Mouse (Mus musculus) kidney, embryonic 15.5 days (tissue): ENCODE measurements around the gene Olfr56. TPM values are rescaled to one million over a fixed set of nuclear protein-coding genes. Genes with fewer than 3 reads are reported as not detected.
"Not testable (repeated sequence)": the region's sequence is repeated elsewhere in the genome, so short reads cannot be mapped to it uniquely, and the experiment has no call there.

Experiments used
- ATAC-seq: fragments of 200-750 bp; cut with Nextera tagmentation; replicated peaks from 2 replicates; pipeline ENCODE4 v1.8.0; 2017; ENCODE audit warnings: moderate TSS enrichment; ENCODE audit not compliant: low FRiP score
- H3K27ac ChIP-seq: fragments of 300-500 bp; sonication (generic); 2 replicates; pipeline ENCODE4 v1.5.1; 2015; ENCODE audit warnings: mild to moderate bottlenecking, inconsistent platforms
- H3K27me3 ChIP-seq: fragments of 300-500 bp; sonication (generic); 2 replicates; pipeline ENCODE4 v1.6.1; 2015; ENCODE audit warnings: inconsistent platforms
- H3K36me3 ChIP-seq: fragments of 300-500 bp; sonication (generic); 2 replicates; pipeline ENCODE4 v1.6.1; 2015; ENCODE audit warnings: inconsistent platforms
- H3K4me1 ChIP-seq: fragments of 300-500 bp; sonication (generic); 2 replicates; pipeline ENCODE4 v1.6.1; 2015; ENCODE audit warnings: inconsistent platforms
- H3K4me2 ChIP-seq: fragments of 300-500 bp; sonication (generic); 2 replicates; pipeline ENCODE4 v1.6.1; 2015; ENCODE audit warnings: moderate library complexity, mild to moderate bottlenecking, inconsistent platforms
- H3K4me3 ChIP-seq: fragments of 300-500 bp; sonication (generic); replicated peaks from 2 replicates; pipeline ENCODE4 v1.5.1; 2015; ENCODE audit warnings: mild to moderate bottlenecking, inconsistent platforms
- H3K9ac ChIP-seq: fragments of 300-500 bp; sonication (generic); 2 replicates; pipeline ENCODE4 v1.6.1; 2015; ENCODE audit warnings: mild to moderate bottlenecking, inconsistent platforms
- H3K9me3 ChIP-seq: fragments of 300-500 bp; sonication (generic); replicated peaks from 2 replicates; pipeline ENCODE4 v1.6.1; 2016; ENCODE audit warnings: inconsistent platforms
- WGBS: fragments of 180-500 bp; shearing (Covaris S2); methylation state at CpG from one replicate; pipeline ENCODE4 v1.1.7; 2015; ENCODE audit warnings: mixed read lengths; 5-methylcytosine and 5-hydroxymethylcytosine counted together
- polyA plus RNA-seq: library from polyadenylated mRNA; unstranded; fragments of >200 nt; fragmentation: Nextera tagmentation; extraction: Ambion mirVana; gene quantifications from 2 replicates; pipeline ENCODE4 v1.2.1, GENCODE M21; 2015

The Olfr56 gene
- polyA plus RNA-seq, 1 experiment from 2014 or later = not detected

DNA sequence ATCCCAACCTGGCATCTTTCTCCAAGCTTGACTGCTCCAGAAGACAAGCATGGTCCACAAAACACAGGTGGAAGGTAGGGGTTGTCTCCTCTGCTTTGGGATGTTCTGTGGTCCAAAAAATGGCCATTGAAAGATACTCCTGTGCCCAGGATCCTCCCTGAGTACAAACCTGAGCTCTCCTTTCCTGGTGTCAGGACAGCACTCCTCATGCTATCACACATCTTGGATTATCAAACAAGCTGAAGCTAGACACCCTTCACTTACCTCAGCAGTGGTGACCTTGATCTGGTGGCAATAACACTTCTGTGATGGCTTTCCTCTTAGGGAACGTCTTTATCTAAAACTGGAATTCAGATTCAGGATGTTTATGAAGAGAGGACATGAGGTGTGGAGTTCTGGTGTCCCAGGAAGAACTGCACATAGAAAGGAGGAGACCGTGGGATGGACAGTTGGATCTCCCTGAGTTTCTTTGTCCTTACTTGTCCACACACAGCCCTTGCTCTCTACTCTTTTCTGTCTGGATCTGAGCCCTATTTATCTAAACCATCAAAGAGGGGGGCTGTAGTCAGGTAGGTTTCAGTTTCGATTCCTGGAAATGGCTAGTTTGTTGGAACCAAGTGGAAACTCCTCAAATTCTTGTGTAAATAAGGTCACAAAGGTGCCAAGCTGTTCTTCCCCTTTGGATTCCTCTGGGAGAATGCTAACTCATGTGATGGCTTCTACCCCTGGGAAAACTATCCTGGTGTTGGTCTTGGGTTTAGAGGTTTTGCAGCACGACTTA, 13.2 kb downstream of the Olfr56 start, which contains the start of gene Gm12185:
Gm12185 (minus strand) TSS at position 487 of the 781 bp plus-strand sequence.
- not testable (repeated sequence) for H3K9ac ChIP-seq, H3K36me3 ChIP-seq, H3K4me3 ChIP-seq, H3K4me2 ChIP-seq, H3K27ac ChIP-seq, H3K27me3 ChIP-seq, H3K9me3 ChIP-seq, ATAC-seq
- 46% methylated on average over 4 of the region's 4 CpGs for WGBS
- peaks cover 15% of the 10 kb centered on the region; the same call in 1 of the 2 replicates for H3K4me1 ChIP-seq

DNA sequence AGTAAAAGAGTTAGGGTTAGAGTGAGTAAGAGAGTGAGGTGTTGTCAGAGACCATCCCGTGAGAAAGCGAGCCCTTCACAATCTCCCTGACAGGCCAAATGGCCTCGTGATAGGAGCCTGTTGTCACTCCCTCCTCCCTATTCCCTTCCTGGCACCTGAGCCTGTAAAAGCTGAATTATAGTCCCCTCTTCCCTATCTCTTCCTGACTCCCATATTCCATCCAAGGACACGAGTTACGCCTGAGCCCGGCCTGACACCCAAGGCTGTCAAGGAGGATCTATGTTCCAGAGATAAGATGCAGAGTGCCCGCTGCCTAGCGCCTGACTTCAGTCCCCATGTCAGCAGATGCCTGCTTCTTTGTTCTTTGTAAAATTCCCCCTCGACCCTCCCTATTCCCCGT, 14.6 kb downstream of the Olfr56 start:
- not testable (repeated sequence) for H3K27ac ChIP-seq, H3K27me3 ChIP-seq, H3K4me2 ChIP-seq, H3K4me3 ChIP-seq, H3K9me3 ChIP-seq, H3K9ac ChIP-seq, H3K36me3 ChIP-seq, ATAC-seq
- 19% methylated on average over 10 of the region's 10 CpGs for WGBS
- H3K4me1 ChIP-seq = peaks cover 15% of the 10 kb centered on the region; the same call in 1 of the 2 replicates

DNA sequence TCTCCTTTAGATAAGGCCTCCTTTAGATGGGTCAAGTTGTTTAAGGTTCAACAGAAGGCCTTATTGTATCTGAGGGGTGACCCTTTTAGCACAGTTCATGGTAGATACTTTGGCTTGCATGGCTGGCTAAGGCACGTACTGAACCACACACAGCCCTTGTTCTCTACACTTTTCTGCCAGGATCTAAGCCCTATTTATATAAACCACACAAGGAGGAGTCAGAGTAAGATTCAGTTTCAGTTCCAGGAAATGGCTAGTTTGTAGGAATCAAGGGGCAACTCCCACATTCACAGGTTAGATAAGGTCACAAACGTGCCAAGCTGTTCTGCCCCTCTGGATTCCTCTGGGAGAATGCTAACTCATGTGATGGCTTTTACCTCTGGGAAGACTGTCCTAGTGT, 15.3 kb downstream of the Olfr56 start, which contains the start of gene Tgtp1:
Tgtp1 (minus strand) TSS at position 155 of the 400 bp plus-strand sequence.
- not testable (repeated sequence) for H3K4me3 ChIP-seq, H3K9me3 ChIP-seq, H3K36me3 ChIP-seq, H3K4me2 ChIP-seq, H3K27me3 ChIP-seq, H3K9ac ChIP-seq
- WGBS = 16% methylated on average over 2 of the region's 2 CpGs
- ATAC-seq = peak; percentile 89
- peak within 1 kb of the TSS; percentile 63; the same call in 1 of the 2 replicates for H3K27ac ChIP-seq
- peaks cover 15% of the 10 kb centered on the region; the same call in 1 of the 2 replicates for H3K4me1 ChIP-seq

DNA sequence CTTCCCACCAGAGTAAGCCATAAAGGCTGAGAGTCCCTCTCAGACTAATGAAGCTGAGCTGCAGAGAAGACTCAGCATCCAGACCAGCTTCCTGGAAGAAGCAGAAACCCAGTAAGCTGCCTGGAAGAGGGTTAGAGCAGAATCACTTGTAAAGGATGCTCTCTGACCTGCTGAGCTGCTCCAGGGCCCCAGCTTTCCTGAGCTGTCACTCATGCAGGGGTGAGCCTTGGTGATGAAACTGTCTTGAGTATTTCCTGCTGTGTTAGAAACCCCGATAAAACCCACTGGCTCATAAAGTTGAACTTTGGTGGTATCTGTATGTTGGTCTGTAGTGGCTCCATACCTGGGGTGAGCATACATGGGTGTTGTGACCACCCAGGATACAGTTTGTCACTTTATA, 21.7 kb downstream of the Olfr56 start:
- not testable (repeated sequence) for H3K9me3 ChIP-seq, H3K27ac ChIP-seq, H3K36me3 ChIP-seq, H3K4me1 ChIP-seq, ATAC-seq, H3K4me2 ChIP-seq, H3K4me3 ChIP-seq, H3K27me3 ChIP-seq, H3K9ac ChIP-seq
- WGBS = 50% methylated on average over 1 of the region's 1 CpGs

DNA sequence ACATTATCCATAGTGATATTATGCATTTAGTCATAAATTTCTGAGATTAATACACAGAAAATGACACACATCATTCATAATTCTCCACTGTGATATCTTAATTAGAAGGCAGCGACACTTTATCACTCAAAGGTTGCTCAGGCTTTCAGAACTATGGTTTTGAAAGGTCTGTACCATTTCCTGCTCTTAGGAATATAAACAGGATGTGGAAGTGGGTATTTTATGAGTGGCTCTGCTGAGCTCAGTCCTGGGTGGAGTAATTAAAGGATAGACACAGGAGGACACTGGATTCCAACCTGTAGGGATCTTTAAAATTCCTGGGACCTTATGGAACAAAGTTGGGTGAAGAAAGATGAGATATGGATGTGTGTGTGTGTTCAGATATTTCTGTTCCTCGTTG, 27.6 kb downstream of the Olfr56 start:
- not testable (repeated sequence) for ATAC-seq, H3K4me1 ChIP-seq, H3K27ac ChIP-seq, H3K9me3 ChIP-seq, H3K4me3 ChIP-seq, H3K4me2 ChIP-seq, H3K9ac ChIP-seq, H3K27me3 ChIP-seq, H3K36me3 ChIP-seq
- 60% methylated on average over 2 of the region's 2 CpGs for WGBS

DNA sequence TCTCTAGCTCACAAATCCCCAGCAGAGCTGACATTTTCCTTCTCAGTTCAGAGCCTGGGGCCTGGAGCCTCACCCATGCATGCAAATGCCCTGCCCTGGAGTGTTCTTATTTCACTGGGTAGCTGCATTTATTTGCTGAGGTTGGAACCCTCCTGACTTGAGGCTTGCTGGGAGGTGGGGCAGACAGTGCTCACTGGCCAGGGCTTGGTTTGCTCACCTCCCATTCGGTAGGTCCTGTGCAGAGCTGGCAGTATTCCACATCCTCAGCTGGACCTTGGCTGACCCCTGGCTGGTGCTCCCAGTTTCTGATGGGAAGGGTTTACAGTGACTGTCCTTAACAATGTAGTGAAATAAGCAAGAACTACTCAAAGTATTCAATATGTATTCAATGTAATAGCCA, 28.1 kb downstream of the Olfr56 start:
- H3K27ac ChIP-seq, H3K4me3 ChIP-seq, H3K9ac ChIP-seq, H3K36me3 ChIP-seq, ATAC-seq, H3K27me3 ChIP-seq, H3K4me2 ChIP-seq, H3K4me1 ChIP-seq, H3K9me3 ChIP-seq: not testable (repeated sequence)
- WGBS = 29% methylated on average over 1 of the region's 1 CpGs

DNA sequence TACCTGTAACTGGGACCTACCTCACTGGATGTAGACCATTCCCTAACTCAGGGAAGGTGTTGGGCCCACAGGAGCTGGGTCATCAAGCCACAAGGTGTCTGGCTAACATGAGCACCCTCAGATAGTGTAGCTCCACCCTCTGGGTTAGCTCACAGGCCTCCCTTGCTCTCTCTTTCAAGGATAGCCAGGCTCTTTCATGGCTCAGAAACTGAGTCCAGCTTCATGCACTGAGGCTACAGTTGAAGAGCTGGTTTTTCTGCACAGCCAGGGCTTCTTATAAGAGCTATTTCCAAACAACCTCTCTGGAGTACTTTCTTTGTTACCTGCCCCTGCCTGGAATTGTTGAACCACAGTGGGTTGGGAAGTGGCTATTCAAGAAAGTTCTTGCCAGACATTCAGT, 33.4 kb downstream of the Olfr56 start:
- not testable (repeated sequence) for H3K36me3 ChIP-seq, H3K9ac ChIP-seq, H3K27me3 ChIP-seq, H3K4me1 ChIP-seq, H3K4me2 ChIP-seq, H3K4me3 ChIP-seq, ATAC-seq, H3K9me3 ChIP-seq, H3K27ac ChIP-seq

DNA sequence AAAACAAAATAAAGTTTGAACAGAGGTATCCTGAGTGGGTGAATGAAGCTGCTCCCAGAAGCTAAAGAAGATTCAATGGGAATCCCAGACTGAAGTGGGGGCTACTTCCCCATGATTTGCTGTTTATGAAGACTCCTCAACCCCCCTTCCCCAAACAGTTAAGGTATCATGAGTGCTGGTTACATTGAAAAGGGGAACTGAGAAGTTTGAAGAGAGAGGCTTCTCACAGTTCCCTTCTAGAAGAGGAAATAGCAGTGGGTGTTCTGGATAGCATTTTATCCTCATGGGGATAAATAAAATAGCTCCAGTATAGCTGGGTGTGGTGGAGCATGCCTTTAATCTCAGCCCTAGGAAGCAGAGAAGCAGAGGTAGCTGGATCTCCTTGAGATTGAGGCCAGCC, 71.4 kb downstream of the Olfr56 start:
- not testable (repeated sequence) for H3K27me3 ChIP-seq, H3K4me3 ChIP-seq, H3K9ac ChIP-seq, ATAC-seq, H3K36me3 ChIP-seq, H3K4me2 ChIP-seq, H3K27ac ChIP-seq, H3K4me1 ChIP-seq, H3K9me3 ChIP-seq

DNA sequence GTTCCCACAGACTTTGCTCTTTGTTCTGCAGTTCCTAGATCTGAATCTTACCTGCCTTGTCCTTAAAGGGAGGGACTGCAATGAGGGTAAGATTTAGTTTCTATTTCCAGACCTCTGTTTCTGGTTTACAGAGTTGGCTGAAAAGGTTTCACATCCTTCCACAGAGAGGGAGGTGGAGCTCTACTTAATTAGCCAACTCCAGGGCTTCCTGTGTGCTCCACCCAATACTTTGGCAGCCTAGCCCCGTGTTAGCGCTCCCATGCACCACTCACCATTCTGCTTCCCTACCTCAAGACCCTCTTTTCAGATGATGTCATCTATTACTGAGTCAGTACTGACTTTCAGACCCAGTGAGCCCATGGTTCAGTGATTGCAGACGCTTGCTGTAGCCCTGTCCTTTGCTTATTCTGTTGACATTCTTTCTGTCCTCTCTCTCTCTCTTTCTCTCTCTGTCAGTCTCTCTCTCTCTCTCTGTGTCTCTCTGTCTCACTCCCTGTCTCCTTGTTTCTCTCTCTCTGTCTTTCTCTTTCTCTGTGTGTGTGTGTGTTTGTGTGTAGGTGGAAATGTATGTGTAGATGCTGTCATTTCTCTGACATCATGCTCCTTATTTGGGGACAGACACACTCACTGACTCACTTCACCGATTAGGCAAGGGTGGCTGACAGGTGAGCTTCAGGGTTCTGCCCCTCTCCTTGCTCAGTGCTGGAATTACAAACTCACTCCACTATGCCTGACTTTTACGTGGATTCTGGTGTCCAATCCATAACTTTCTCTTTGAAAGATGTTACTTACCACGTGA, 72.6 kb downstream of the Olfr56 start, which contains the start of gene 9930111J21Rik2:
9930111J21Rik2 (minus strand) TSS at position 150 of the 799 bp plus-strand sequence.
- not testable (repeated sequence) for H3K4me1 ChIP-seq, ATAC-seq, H3K4me2 ChIP-seq, H3K9me3 ChIP-seq, H3K27me3 ChIP-seq, H3K27ac ChIP-seq, H3K9ac ChIP-seq, H3K4me3 ChIP-seq, H3K36me3 ChIP-seq
- 80% methylated on average over 1 of the region's 6 CpGs for WGBS

DNA sequence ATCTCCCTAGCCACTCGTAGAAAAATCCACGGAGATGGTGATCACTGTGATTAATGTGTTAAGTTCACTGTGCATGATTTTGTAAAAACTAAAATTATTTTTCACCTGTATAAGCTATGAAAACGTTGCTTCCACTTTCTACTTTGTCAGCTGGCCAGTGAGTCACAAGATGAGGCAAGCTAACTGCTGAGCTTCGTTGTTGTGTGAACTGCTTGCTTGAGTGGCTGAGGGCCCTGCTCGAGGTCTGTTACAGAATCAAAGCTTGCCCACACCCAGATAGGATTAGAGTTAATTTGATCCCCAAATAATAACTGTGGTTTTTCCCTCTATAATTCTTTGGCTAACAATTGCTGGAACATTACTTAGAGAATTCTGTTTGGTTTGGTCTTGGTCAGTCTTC, 73.2 kb downstream of the Olfr56 start:
- H3K27me3 ChIP-seq, H3K9ac ChIP-seq, H3K27ac ChIP-seq, H3K4me3 ChIP-seq, H3K4me2 ChIP-seq, H3K4me1 ChIP-seq, ATAC-seq, H3K36me3 ChIP-seq, H3K9me3 ChIP-seq: not testable (repeated sequence)
- WGBS = no CpG with 5 or more reads among the region's 5 CpGs

DNA sequence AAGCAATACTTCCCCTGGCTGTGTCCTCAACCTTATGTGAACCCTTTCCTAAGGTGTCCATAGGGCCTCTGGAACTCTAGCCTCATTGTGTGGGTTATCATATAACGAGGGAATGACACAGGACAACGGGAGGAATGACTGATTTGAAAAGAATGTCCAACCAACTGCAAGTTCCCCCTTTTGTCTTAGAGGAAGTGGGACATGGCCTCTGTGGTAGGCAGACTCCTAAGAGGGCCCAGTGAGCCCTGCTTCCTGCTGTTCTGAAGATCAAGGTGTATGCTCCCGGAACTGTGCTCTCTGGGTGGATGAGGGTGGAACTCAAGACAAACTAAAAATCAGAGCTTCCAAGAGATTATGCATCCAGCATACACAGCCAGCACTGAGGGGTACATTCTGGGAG, 81.4 kb downstream of the Olfr56 start:
- H3K4me2 ChIP-seq, ATAC-seq, H3K27ac ChIP-seq, H3K9me3 ChIP-seq, H3K4me3 ChIP-seq, H3K4me1 ChIP-seq, H3K36me3 ChIP-seq, H3K27me3 ChIP-seq, H3K9ac ChIP-seq: not testable (repeated sequence)
- 61% methylated on average over 2 of the region's 3 CpGs for WGBS

DNA sequence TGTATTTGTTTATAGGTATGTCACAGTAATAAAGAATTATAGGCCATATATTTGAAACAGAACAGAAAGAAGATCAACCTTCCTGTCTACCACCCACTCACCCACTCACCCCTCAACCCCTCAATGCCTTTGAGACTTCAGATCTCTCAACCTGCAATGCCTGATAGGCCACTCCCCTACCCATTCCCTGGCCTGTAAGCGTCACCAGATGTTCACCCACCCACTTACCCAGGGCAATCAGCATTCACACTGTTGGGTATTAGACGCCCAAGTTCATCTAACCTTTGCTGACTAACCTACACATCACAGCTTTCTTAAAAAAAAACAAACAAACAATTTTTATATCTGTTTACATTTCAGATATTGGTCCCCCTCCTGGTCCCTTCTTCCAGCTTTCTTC, 83.2 kb downstream of the Olfr56 start:
- not testable (repeated sequence) for H3K4me1 ChIP-seq, H3K27ac ChIP-seq, H3K9ac ChIP-seq, H3K36me3 ChIP-seq, H3K4me3 ChIP-seq, H3K4me2 ChIP-seq, H3K9me3 ChIP-seq, ATAC-seq, H3K27me3 ChIP-seq
- WGBS = 49% methylated on average over 2 of the region's 2 CpGs
